Mouse (Mus musculus) myocyte (in vitro differentiated cells): Measurements from ENCODE around the gene Micall1. TPM values are rescaled to one million over a fixed set of nuclear protein-coding genes. Genes with fewer than 3 reads are reported as not detected.
A peak's percentile ranks its signal among the peaks of the same experiment; 100 is the strongest.

ENCODE experiments used
- H3K27me3 ChIP-seq: one replicate; pipeline ENCODE4 v1.6.1; 2011; ENCODE audit not compliant: control insufficient read depth, insufficient read depth, insufficient read length
- H3K36me3 ChIP-seq: one replicate; pipeline ENCODE4 v1.6.1; 2011; ENCODE audit not compliant: control insufficient read depth, insufficient read depth
- H3K4me2 ChIP-seq: one replicate; pipeline ENCODE4 v1.6.1; 2011; ENCODE audit warnings: low read depth, control low read depth
- H3K4me3 ChIP-seq: one replicate; pipeline ENCODE4 v1.5.1; 2011; ENCODE audit warnings: mild to moderate bottlenecking, control low read depth, moderate library complexity
- H3K79me2 ChIP-seq: one replicate; pipeline ENCODE4 v1.6.1; 2011; ENCODE audit not compliant: control insufficient read depth, insufficient read depth
- H3ac ChIP-seq: one replicate; pipeline ENCODE4 v1.6.1; 2011; ENCODE audit not compliant: control insufficient read depth, insufficient read length
- CEBPB ChIP-seq: IDR thresholded peaks from 2 replicates; pipeline ENCODE4 v1.6.1; 2011; ENCODE audit warnings: mild to moderate bottlenecking, moderate library complexity; ENCODE audit not compliant: poor library complexity, insufficient read depth, severe bottlenecking
- E2F4 ChIP-seq: IDR thresholded peaks from one replicate; pipeline ENCODE4 v1.6.1; 2011; ENCODE audit warnings: mild to moderate bottlenecking, control low read depth, moderate library complexity; ENCODE audit not compliant: insufficient read depth
- MAX ChIP-seq: IDR thresholded peaks from one replicate; pipeline ENCODE4 v1.6.1; 2011; ENCODE audit warnings: low read depth, mild to moderate bottlenecking, control low read depth
- MYOD1 ChIP-seq, 3 experiments: IDR thresholded peaks; one replicate each; pipeline ENCODE4 v1.6.1; 2011; ENCODE audit warnings: control low read depth in 2 of 3, low read depth in 2 of 3, mild to moderate bottlenecking in 2 of 3, moderate library complexity in 1 of 3; ENCODE audit not compliant: insufficient read length in 2 of 3, control insufficient read depth in 1 of 3
- MYOG ChIP-seq, 3 experiments: IDR thresholded peaks; one replicate each; pipeline ENCODE4 v1.6.1; 2011; ENCODE audit warnings: control low read depth in 2 of 3, low read depth in 2 of 3, mild to moderate bottlenecking in 2 of 3; ENCODE audit not compliant: insufficient read length in 2 of 3, control insufficient read depth in 1 of 3, insufficient read depth in 1 of 3
- POLR2A ChIP-seq: IDR thresholded peaks from one replicate; pipeline ENCODE4 v1.6.1; 2011; ENCODE audit warnings: low read depth, mild to moderate bottlenecking, control low read depth, moderate library complexity; ENCODE audit not compliant: insufficient read length
- POLR2AphosphoS2 ChIP-seq: IDR thresholded peaks from one replicate; pipeline ENCODE4 v1.6.1; 2011; ENCODE audit warnings: low read depth, control low read depth; ENCODE audit not compliant: insufficient read length
- REST ChIP-seq: IDR thresholded peaks from one replicate; pipeline ENCODE4 v1.6.1; 2011; ENCODE audit warnings: mild to moderate bottlenecking, control low read depth, moderate library complexity; ENCODE audit not compliant: insufficient read depth, insufficient read length
- SRF ChIP-seq: IDR thresholded peaks from one replicate; pipeline ENCODE4 v1.6.1; 2011; ENCODE audit warnings: low read depth; ENCODE audit not compliant: control insufficient read depth, insufficient read length
- TCF12 ChIP-seq: IDR thresholded peaks from one replicate; pipeline ENCODE4 v1.6.1; 2011; ENCODE audit warnings: mild to moderate bottlenecking, control low read depth; ENCODE audit not compliant: poor library complexity, insufficient read depth, severe bottlenecking
- TCF3 ChIP-seq: IDR thresholded peaks from one replicate; pipeline ENCODE4 v1.6.1; 2011; ENCODE audit warnings: low read depth, control low read depth; ENCODE audit not compliant: insufficient read length
- USF1 ChIP-seq: IDR thresholded peaks from one replicate; pipeline ENCODE4 v1.6.1; 2011; ENCODE audit warnings: low read depth, mild to moderate bottlenecking, control low read depth, moderate library complexity
- polyA plus RNA-seq: library from polyadenylated mRNA; unstranded; fragments of >200 nt; fragmentation: generic; extraction: Trizol; gene quantifications from one replicate; pipeline ENCODE4 v1.2.1, GENCODE M21; 2012; ENCODE audit warnings: missing spikeins

Micall1 gene
- polyA plus RNA-seq, 1 experiment = 18.0 TPM

GRCm38 (mm10) chr15:79065086-79065770, 43.5 kb upstream of the Micall1 start:
- H3K4me3 ChIP-seq = no peak overlapping the region
- H3K27me3 ChIP-seq = peaks cover 14% of the 10 kb centered on the region
- H3K36me3 ChIP-seq = peaks cover 2% of the 10 kb centered on the region
- peaks cover 9% of the 10 kb centered on the region for H3K79me2 ChIP-seq
- no peak for TF ChIP-seq REST
- TF ChIP-seq MYOG (IDR thresholded peaks at IDR 0.05; ENCODE audit: control insufficient read depth in 1 of 3, insufficient read depth in 1 of 3, insufficient read length in 2 of 3, low read depth in 2 of 3) = no peak
- TF ChIP-seq MYOD1 (IDR thresholded peaks at IDR 0.05; ENCODE audit: control insufficient read depth in 1 of 3, insufficient read length in 2 of 3, low read depth in 2 of 3) = no peak
- TF ChIP-seq POLR2A = no peak
- no peak for TF ChIP-seq USF1
- TF ChIP-seq SRF = no peak
- no peak for TF ChIP-seq E2F4
- TF ChIP-seq TCF12 = no peak
- TF ChIP-seq TCF3 = no peak
- no peak for TF ChIP-seq CEBPB
- no peak for TF ChIP-seq POLR2AphosphoS2
- TF ChIP-seq MAX = no peak
- H3ac ChIP-seq = no peak overlapping the region
- no peak overlapping the region for H3K4me2 ChIP-seq

- Histone ChIP-seq H3ac (no peak overlapping the region), H3K27me3 (peaks cover 14% of the 10 kb centered on the region), H3K79me2 (peaks cover 9% of the 10 kb centered on the region), H3K4me3 (no peak overlapping the region), H3K4me2 (no peak overlapping the region), H3K36me3 (no peaks in the 10 kb centered on the region)
- TF ChIP-seq MYOD1 (IDR thresholded peaks at IDR 0.05; ENCODE audit: control insufficient read depth in 1 of 3, insufficient read length in 2 of 3, low read depth in 2 of 3) (no peak), POLR2A (no peak)
Measured at GRCm38 (mm10) chr15:79066276-79066675, 42.4 kb upstream of the Micall1 start.

- Histone ChIP-seq H3K79me2 (no peaks in the 10 kb centered on the region), H3ac (no peak overlapping the region), H3K4me3 (no peak overlapping the region), H3K4me2 (no peak overlapping the region), H3K27me3 (peaks cover 14% of the 10 kb centered on the region), H3K36me3 (no peaks in the 10 kb centered on the region)
- TF ChIP-seq MYOD1 (IDR thresholded peaks at IDR 0.05; ENCODE audit: control insufficient read depth in 1 of 3, insufficient read length in 2 of 3, low read depth in 2 of 3) = no peak
- TF ChIP-seq POLR2A = no peak
- TF ChIP-seq TCF3 = no peak
Measured at GRCm38 (mm10) chr15:79067631-79068030, 41.1 kb upstream of the Micall1 start.

- Histone ChIP-seq H3K27me3 (peaks cover 14% of the 10 kb centered on the region), H3K36me3 (no peaks in the 10 kb centered on the region), H3K79me2 (no peaks in the 10 kb centered on the region), H3ac (no peak overlapping the region), H3K4me2 (no peak overlapping the region), H3K4me3 (no peak overlapping the region)
- TF ChIP-seq CEBPB (no peak), TCF3 (no peak), USF1 (no peak), SRF (no peak), MYOD1 (IDR thresholded peaks at IDR 0.05; ENCODE audit: control insufficient read depth in 1 of 3, insufficient read length in 2 of 3, low read depth in 2 of 3) (no peak), REST (no peak), TCF12 (no peak), POLR2A (no peak), POLR2AphosphoS2 (no peak), E2F4 (no peak), MYOG (IDR thresholded peaks at IDR 0.05; ENCODE audit: control insufficient read depth in 1 of 3, insufficient read depth in 1 of 3, insufficient read length in 2 of 3, low read depth in 2 of 3) (no peak), MAX (no peak)
Measured at GRCm38 (mm10) chr15:79068416-79068815, 40.3 kb upstream of the Micall1 start.

GRCm38 (mm10) chr15:79071117-79072039, 37.3 kb upstream of the Micall1 start:
- no peak overlapping the region for H3K4me2 ChIP-seq
- peaks cover 12% of the 10 kb centered on the region for H3K79me2 ChIP-seq
- peaks cover 4% of the 10 kb centered on the region for H3K36me3 ChIP-seq
- H3K4me3 ChIP-seq = no peak overlapping the region
- no peak overlapping the region for H3ac ChIP-seq
- no peak for TF ChIP-seq TCF3
- TF ChIP-seq MYOD1 (IDR thresholded peaks at IDR 0.05; ENCODE audit: control insufficient read depth in 1 of 3, insufficient read length in 2 of 3, low read depth in 2 of 3) = no peak
- no peak for TF ChIP-seq POLR2A
- TF ChIP-seq USF1 = peak; percentile 48
- peaks cover 14% of the 10 kb centered on the region for H3K27me3 ChIP-seq
